Mouse (Mus musculus): ENCODE results near the gene Zfp90. TPM values are rescaled to one million over a fixed set of nuclear protein-coding genes. Genes with fewer than 3 reads are reported as not detected.
"Not testable (repeated sequence)": the region's sequence is repeated elsewhere in the genome, so short reads cannot be mapped to it uniquely, and the experiment has no call there.

Zfp90 gene
- total RNA-seq, 2 experiments from 2014 or later, result 11.1 to 11.8 TPM

- intact Hi-C loops (cut with DNase I), result loop anchor here (5.0 to 10.0 kb wide), 3 partner anchors 173 to 235 kb away; partner anchors contain the start of genes Prmt7, Slc7a6 and Slc7a6os
- no peak overlapping the region for H3K27ac ChIP-seq
- DNase-seq (ENCODE audit: extremely low spot score in 1 of 2, low spot score in 2 of 2), result no peak
- H3K4me3 ChIP-seq, result no peak overlapping the region
- TF ChIP-seq CTCF (IDR thresholded peaks at IDR 0.05), result no peak
These were observed 14.9 kb upstream of the Zfp90 start for GRCm38 (mm10) chr8:106400181-106400580.

GRCm38 (mm10) chr8:106403246-106403933 lies 11.7 kb upstream of the Zfp90 start:
- H3K27ac ChIP-seq, result no peak overlapping the region
- DNase-seq (ENCODE audit: extremely low spot score in 1 of 2, low spot score in 2 of 2), result peak; percentile 59 to 63
- H3K4me3 ChIP-seq, result no peak overlapping the region
- intact Hi-C loops (cut with DNase I), result loop anchor here (2.0 to 10.0 kb wide), 5 partner anchors 67 to 239 kb away; partner anchors contain the start of genes Prmt7, Slc7a6, Slc7a6os and Smpd3
- TF ChIP-seq CTCF (IDR thresholded peaks at IDR 0.05), result peak; percentile 90

GRCm38 (mm10) chr8:106404825-106405224 lies 10.3 kb upstream of the Zfp90 start:
- Histone ChIP-seq H3K27ac (no peak overlapping the region), H3K4me3 (no peak overlapping the region)
- intact Hi-C loops (cut with DNase I), result loop anchor here (5.0 to 10.0 kb wide), 3 partner anchors 178 to 240 kb away; partner anchors contain the start of genes Prmt7, Slc7a6 and Slc7a6os
- no peak for TF ChIP-seq CTCF (IDR thresholded peaks at IDR 0.05)
- no peak for DNase-seq (ENCODE audit: extremely low spot score in 1 of 2, low spot score in 2 of 2)

- no peak for TF ChIP-seq CTCF (IDR thresholded peaks at IDR 0.05)
- intact Hi-C loops (cut with DNase I), result loop anchor here (10.0 kb wide), 1 partner anchor 241 kb away; the partner anchor contains the start of gene Slc7a6
- H3K27ac ChIP-seq, result no peak overlapping the region
- H3K4me3 ChIP-seq, result no peak overlapping the region
- DNase-seq (ENCODE audit: extremely low spot score in 1 of 2, low spot score in 2 of 2), result no peak
These were observed 9.3 kb upstream of the Zfp90 start for GRCm38 (mm10) chr8:106405810-106406209.

GRCm38 (mm10) chr8:106410055-106410454 lies 5.1 kb upstream of the Zfp90 start:
- DNase-seq (ENCODE audit: extremely low spot score in 1 of 2, low spot score in 2 of 2), result no peak
- no peak overlapping the region for H3K4me3 ChIP-seq
- H3K27ac ChIP-seq, result no peak overlapping the region
- no peak for TF ChIP-seq CTCF (IDR thresholded peaks at IDR 0.05)
- intact Hi-C loops (cut with DNase I), result loop anchor here (10.0 kb wide), 2 partner anchors 235 to 475 kb away; no protein-coding TSS in a partner anchor

- intact Hi-C loops (cut with DNase I), result loop anchor here (10.0 kb wide), 2 partner anchors 234 to 474 kb away; no protein-coding TSS in a partner anchor
- no peak overlapping the region for H3K27ac ChIP-seq
- no peak for TF ChIP-seq CTCF (IDR thresholded peaks at IDR 0.05)
- H3K4me3 ChIP-seq, result no peak overlapping the region
- no peak for DNase-seq (ENCODE audit: extremely low spot score in 1 of 2, low spot score in 2 of 2)
These were observed 4.6 kb upstream of the Zfp90 start for GRCm38 (mm10) chr8:106410564-106410963.

GRCm38 (mm10) chr8:106411783-106412451 lies 3.2 kb upstream of the Zfp90 start:
- DNase-seq (ENCODE audit: extremely low spot score in 1 of 2, low spot score in 2 of 2), result peak; percentile 64 to 70
- TF ChIP-seq CTCF (IDR thresholded peaks at IDR 0.05), result peak; percentile 92
- intact Hi-C loops (cut with DNase I), result loop anchor here (10.0 kb wide), 2 partner anchors 233 to 473 kb away; no protein-coding TSS in a partner anchor
- no peak overlapping the region for H3K4me3 ChIP-seq
- no peak overlapping the region for H3K27ac ChIP-seq

- Histone ChIP-seq H3K27ac (no peak overlapping the region), H3K4me3 (no peak overlapping the region)
- no peak for DNase-seq (ENCODE audit: extremely low spot score in 1 of 2, low spot score in 2 of 2)
- no peak for TF ChIP-seq CTCF (IDR thresholded peaks at IDR 0.05)
- intact Hi-C loops (cut with DNase I), result loop anchor here (10.0 kb wide), 2 partner anchors 227 to 467 kb away; no protein-coding TSS in a partner anchor
These were observed 2.6 kb downstream of the Zfp90 start for GRCm38 (mm10) chr8:106417692-106418091.

- TF ChIP-seq CTCF (IDR thresholded peaks at IDR 0.05), result no peak
- DNase-seq (ENCODE audit: extremely low spot score in 1 of 2, low spot score in 2 of 2), result no peak
- no peak overlapping the region for H3K4me3 ChIP-seq
- intact Hi-C loops (cut with DNase I), result no loop called here
- H3K27ac ChIP-seq, result no peak overlapping the region
These were observed 16.0 kb downstream of the Zfp90 start for GRCm38 (mm10) chr8:106431088-106431487.

- DNase-seq (ENCODE audit: extremely low spot score in 1 of 2, low spot score in 2 of 2); H3K4me3 ChIP-seq; H3K27ac ChIP-seq; intact Hi-C loops (cut with DNase I): not testable (repeated sequence)
These were observed 16.8 kb downstream of the Zfp90 start for GRCm38 (mm10) chr8:106431952-106432351.

- peak overlapping the region; percentile 32; the same call in 1 of the 2 replicates for H3K4me3 ChIP-seq
- intact Hi-C loops (cut with DNase I), result loop anchor here (1.0 kb wide), 2 partner anchors 101 to 214 kb away; no protein-coding TSS in a partner anchor
- peak; percentile 99 for TF ChIP-seq CTCF (IDR thresholded peaks at IDR 0.05)
- no peak overlapping the region for H3K27ac ChIP-seq
- DNase-seq (ENCODE audit: extremely low spot score in 1 of 2, low spot score in 2 of 2), result peak; percentile 87 to 90
These were observed 17.9 kb downstream of the Zfp90 start for GRCm38 (mm10) chr8:106432954-106433570.

Measured in left cerebral cortex, adult 2 months (tissue).